Mouse (Mus musculus) embryonic facial prominence, embryonic 14.5 days (tissue): ENCODE results near the gene Ephb1. TPM values are rescaled to one million over a fixed set of nuclear protein-coding genes. Genes with fewer than 3 reads are reported as not detected.

Source experiments
- ATAC-seq: fragments of 200-750 bp; cut with Nextera tagmentation; 2 replicates; pipeline ENCODE4 v1.8.0; 2017; ENCODE audit warnings: low read depth, moderate number of reproducible peaks, moderate TSS enrichment
- DNase-seq: peaks from one replicate; pipeline ENCODE4 v3.0.0-alpha.2; 2015; ENCODE audit warnings: low spot score
- H3K27ac ChIP-seq: fragments of 300-500 bp; sonication (generic); replicated peaks from 2 replicates; pipeline ENCODE4 v1.5.1; 2014; ENCODE audit warnings: low read depth, mild to moderate bottlenecking, low read length, moderate library complexity
- H3K27me3 ChIP-seq: fragments of 300-500 bp; sonication (generic); replicated peaks from 2 replicates; pipeline ENCODE4 v1.6.1; 2014; ENCODE audit warnings: low read length; ENCODE audit not compliant: control insufficient read depth, insufficient read depth
- H3K36me3 ChIP-seq: fragments of 300-500 bp; sonication (generic); 2 replicates; pipeline ENCODE4 v1.6.1; 2014; ENCODE audit warnings: low read length, mixed read lengths; ENCODE audit not compliant: control insufficient read depth, insufficient read depth
- H3K4me1 ChIP-seq: fragments of 300-500 bp; sonication (generic); 2 replicates; pipeline ENCODE4 v1.6.1; 2014; ENCODE audit warnings: antibody characterized with exemption, low read length; ENCODE audit not compliant: control insufficient read depth, insufficient read depth
- H3K4me2 ChIP-seq: fragments of 300-500 bp; sonication (generic); 2 replicates; pipeline ENCODE4 v1.6.1; 2014; ENCODE audit warnings: low read depth, mild to moderate bottlenecking, low read length, moderate library complexity, mixed read lengths
- H3K4me3 ChIP-seq: fragments of 300-500 bp; sonication (generic); 2 replicates; pipeline ENCODE4 v1.5.1; 2014; ENCODE audit warnings: low read depth, mild to moderate bottlenecking, low read length
- H3K9ac ChIP-seq: fragments of 300-500 bp; sonication (generic); 2 replicates; pipeline ENCODE4 v1.6.1; 2014; ENCODE audit warnings: low read depth, mild to moderate bottlenecking, low read length, moderate library complexity, mixed read lengths
- H3K9me3 ChIP-seq: fragments of 300-500 bp; sonication (generic); 2 replicates; pipeline ENCODE4 v1.6.1; 2016; ENCODE audit warnings: low read length; ENCODE audit not compliant: control insufficient read depth
- WGBS: fragments of 180-500 bp; shearing (Covaris S2); extraction: QIAGEN DNeasy Blood & Tissue Kit; methylation state at CpG from one replicate; pipeline ENCODE4 v1.1.7; 2014; 5-methylcytosine and 5-hydroxymethylcytosine counted together
- polyA plus RNA-seq: library from polyadenylated mRNA; unstranded; fragments of >200 nt; fragmentation: Nextera tagmentation; extraction: Ambion mirVana; gene quantifications from 2 replicates; pipeline ENCODE4 v1.2.1, GENCODE M21; 2014

Gene Ephb1
- polyA plus RNA-seq, 1 experiment from 2014 or later = 3.9 TPM

DNA sequence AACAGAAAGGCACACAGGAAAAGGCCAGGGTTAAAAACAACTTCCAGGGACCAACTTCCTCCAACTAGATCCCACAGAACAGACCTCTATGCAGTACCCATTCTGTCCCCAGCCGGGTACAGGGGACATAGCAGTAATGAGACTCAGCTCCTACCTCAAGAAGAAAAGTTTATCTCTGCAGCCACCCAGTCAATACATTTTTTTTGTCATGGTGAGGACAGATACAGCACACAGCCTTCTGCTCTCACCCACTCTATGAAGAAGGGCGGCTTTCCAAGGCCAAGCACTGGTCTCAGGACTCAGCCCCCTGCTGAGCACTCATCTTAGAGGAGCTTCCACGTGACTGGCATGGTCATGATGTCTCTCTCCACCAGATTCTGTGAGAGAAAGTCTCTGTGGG lies 414.3 kb downstream of the Ephb1 start:
- H3K27me3 ChIP-seq = no peaks in the 10 kb centered on the region
- no peaks in the 10 kb centered on the region for H3K9me3 ChIP-seq
- no peaks in the 10 kb centered on the region for H3K4me1 ChIP-seq
- no peaks in the 10 kb centered on the region for H3K36me3 ChIP-seq
- WGBS = 69% methylated on average over 3 of the region's 3 CpGs
- H3K27ac ChIP-seq = no peak overlapping the region
- H3K9ac ChIP-seq = no peak overlapping the region
- no peak for DNase-seq
- H3K4me3 ChIP-seq = no peak overlapping the region
- no peak overlapping the region for H3K4me2 ChIP-seq
- no peak for ATAC-seq

GRCm38 (mm10) chr9:101939006-101939405 lies 415.5 kb downstream of the Ephb1 start:
- Histone ChIP-seq H3K9me3 (no peaks in the 10 kb centered on the region), H3K36me3 (no peaks in the 10 kb centered on the region), H3K4me2 (no peak overlapping the region), H3K27ac (no peak overlapping the region), H3K27me3 (no peaks in the 10 kb centered on the region), H3K9ac (no peak overlapping the region), H3K4me3 (no peak overlapping the region), H3K4me1 (no peaks in the 10 kb centered on the region)
- DNase-seq (no peak), ATAC-seq (no peak)
- 58% methylated on average over 5 of the region's 5 CpGs for WGBS

DNA sequence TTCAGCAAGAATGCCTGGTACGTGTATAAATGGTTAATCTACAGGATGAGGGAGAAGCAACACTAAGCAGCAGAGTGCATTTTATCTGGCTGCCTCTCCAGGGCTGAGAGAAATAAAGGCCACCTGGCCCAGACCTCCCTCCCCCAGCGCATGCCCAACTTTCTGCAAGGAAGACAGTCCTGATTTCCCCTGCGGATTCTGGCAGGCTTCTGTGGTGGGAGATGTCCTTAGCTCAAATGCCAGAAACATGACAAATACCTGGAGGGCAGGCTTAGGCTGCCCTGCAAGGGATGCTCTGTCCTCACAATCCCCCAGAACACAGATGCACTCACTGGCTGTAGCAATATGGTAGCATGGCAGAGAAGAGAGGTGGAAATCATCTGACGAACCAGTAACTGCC lies 416.4 kb downstream of the Ephb1 start:
- H3K36me3 ChIP-seq = no peaks in the 10 kb centered on the region
- H3K27me3 ChIP-seq = no peaks in the 10 kb centered on the region
- no peak overlapping the region for H3K4me3 ChIP-seq
- no peak for DNase-seq
- WGBS = 71% methylated on average over 4 of the region's 4 CpGs
- H3K27ac ChIP-seq = no peak overlapping the region
- no peak for ATAC-seq
- no peaks in the 10 kb centered on the region for H3K4me1 ChIP-seq
- no peaks in the 10 kb centered on the region for H3K9me3 ChIP-seq
- H3K4me2 ChIP-seq = no peak overlapping the region
- no peak overlapping the region for H3K9ac ChIP-seq

GRCm38 (mm10) chr9:101934887-101935286 lies 419.6 kb downstream of the Ephb1 start:
- no peaks in the 10 kb centered on the region for H3K9me3 ChIP-seq
- H3K4me2 ChIP-seq = no peak overlapping the region
- ATAC-seq (no peak), DNase-seq (no peak)
- H3K4me1 ChIP-seq = no peaks in the 10 kb centered on the region
- H3K27me3 ChIP-seq = no peaks in the 10 kb centered on the region
- 54% methylated on average over 8 of the region's 8 CpGs for WGBS
- no peaks in the 10 kb centered on the region for H3K36me3 ChIP-seq
- H3K4me3 ChIP-seq = no peak overlapping the region
- H3K9ac ChIP-seq = no peak overlapping the region
- H3K27ac ChIP-seq = no peak overlapping the region

- WGBS = 43% methylated on average over 8 of the region's 8 CpGs
- H3K9ac ChIP-seq = no peak overlapping the region
- no peaks in the 10 kb centered on the region for H3K27me3 ChIP-seq
- ATAC-seq = no peak
- no peak overlapping the region for H3K27ac ChIP-seq
- H3K4me1 ChIP-seq = no peaks in the 10 kb centered on the region
- no peak overlapping the region for H3K4me3 ChIP-seq
- H3K36me3 ChIP-seq = no peaks in the 10 kb centered on the region
- peak; percentile 29 for DNase-seq
- H3K4me2 ChIP-seq = no peak overlapping the region
- H3K9me3 ChIP-seq = no peaks in the 10 kb centered on the region
Measured at GRCm38 (mm10) chr9:101933946-101934573, 420.4 kb downstream of the Ephb1 start.

DNA sequence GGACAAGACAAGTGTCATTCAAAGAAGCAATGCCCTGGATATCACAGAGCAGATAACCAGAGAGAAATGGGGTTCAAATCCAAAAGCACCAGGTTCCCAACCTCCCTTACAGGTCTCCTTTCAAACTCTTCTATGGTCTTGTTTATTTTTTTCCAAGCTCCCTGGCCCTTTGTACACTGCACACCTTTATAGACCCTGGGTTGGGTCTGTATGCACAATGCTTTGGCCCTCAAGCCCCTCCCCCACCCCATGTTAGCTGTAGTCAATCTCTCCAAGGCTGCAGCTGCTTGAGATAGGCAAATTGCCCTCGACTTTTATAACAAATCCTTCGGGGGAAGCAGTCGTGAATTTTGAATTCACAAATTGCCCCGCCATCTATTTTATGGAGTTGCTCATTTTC lies 429.7 kb downstream of the Ephb1 start:
- Histone ChIP-seq H3K4me3 (no peak overlapping the region), H3K9me3 (no peaks in the 10 kb centered on the region), H3K27me3 (no peaks in the 10 kb centered on the region), H3K36me3 (no peaks in the 10 kb centered on the region), H3K27ac (no peak overlapping the region), H3K4me2 (no peak overlapping the region), H3K4me1 (no peaks in the 10 kb centered on the region), H3K9ac (no peak overlapping the region)
- whole genome bisulfite sequencing = 56% methylated on average over 4 of the region's 4 CpGs
- no peak for DNase-seq
- no peak for ATAC-seq

DNA sequence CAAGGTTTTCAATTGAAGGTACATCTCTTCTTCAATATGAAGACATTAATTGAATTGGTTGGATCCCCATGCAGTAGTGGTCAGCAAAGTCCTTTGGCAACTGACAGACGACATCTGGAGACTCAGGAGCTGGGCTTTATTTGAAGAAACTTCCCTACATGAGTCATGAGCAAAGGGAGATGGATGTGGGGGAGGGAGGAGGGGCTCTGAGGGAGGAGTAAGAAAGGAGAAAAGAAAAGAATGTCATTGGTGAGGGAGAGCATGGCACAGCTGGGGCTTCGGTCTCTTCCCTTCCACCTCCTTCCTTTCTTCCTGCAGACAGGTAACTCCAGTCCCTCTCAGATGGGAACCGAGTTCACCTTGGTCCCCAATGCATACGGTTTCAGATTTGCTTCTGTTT lies 431.6 kb downstream of the Ephb1 start:
- H3K4me3 ChIP-seq = no peak overlapping the region
- no peaks in the 10 kb centered on the region for H3K27me3 ChIP-seq
- DNase-seq (no peak), ATAC-seq (no peak)
- H3K36me3 ChIP-seq = no peaks in the 10 kb centered on the region
- no peak overlapping the region for H3K9ac ChIP-seq
- no peak overlapping the region for H3K27ac ChIP-seq
- 77% methylated on average over 4 of the region's 4 CpGs for WGBS
- H3K4me2 ChIP-seq = no peak overlapping the region
- no peaks in the 10 kb centered on the region for H3K4me1 ChIP-seq
- H3K9me3 ChIP-seq = no peaks in the 10 kb centered on the region

DNA sequence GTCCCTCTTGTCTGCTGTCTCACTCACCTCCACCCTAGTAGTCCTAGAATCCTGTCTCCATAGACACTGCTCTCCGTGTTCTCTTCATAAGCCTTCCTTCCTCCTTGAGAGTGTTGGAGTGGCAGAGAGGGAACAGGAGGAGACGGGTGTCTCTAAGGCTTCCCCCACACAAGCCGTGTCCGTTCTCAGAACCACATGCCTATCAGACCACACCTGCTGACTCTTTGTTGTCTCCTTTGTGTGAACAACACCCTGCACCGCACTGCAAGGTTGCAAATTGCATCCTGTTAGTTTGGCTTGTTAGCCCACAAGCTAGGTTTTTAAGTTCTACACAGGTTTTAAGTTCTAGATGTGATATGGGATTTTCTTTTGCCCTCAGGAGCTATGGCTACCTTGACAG lies 435.2 kb downstream of the Ephb1 start:
- Histone ChIP-seq H3K4me3 (no peak overlapping the region), H3K9me3 (no peaks in the 10 kb centered on the region), H3K36me3 (no peaks in the 10 kb centered on the region), H3K27me3 (no peaks in the 10 kb centered on the region), H3K4me1 (no peaks in the 10 kb centered on the region), H3K27ac (no peak overlapping the region), H3K9ac (no peak overlapping the region), H3K4me2 (no peak overlapping the region)
- no peak for ATAC-seq
- no peak for DNase-seq
- 84% methylated on average over 5 of the region's 5 CpGs for WGBS

DNA sequence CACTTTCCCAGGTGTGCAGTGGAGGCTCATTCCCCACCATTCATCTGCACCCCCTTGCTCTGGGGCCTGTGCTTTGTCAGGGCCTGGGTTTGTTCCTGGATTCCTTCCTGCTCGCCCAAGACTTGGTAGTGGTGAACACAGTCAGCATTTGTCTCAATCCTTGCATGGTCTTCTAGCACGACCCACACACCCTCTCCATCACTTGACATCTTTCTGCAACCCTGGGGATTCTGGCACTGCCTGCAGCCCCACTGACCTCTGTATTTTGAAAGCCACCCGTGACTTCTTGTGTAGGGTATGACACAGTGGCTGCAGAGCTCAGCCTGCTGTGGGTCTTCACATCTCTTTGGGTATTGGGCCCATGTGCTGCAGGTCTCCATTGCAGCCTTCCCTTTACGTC lies 435.7 kb downstream of the Ephb1 start:
- no peak for ATAC-seq
- Histone ChIP-seq H3K27me3 (no peaks in the 10 kb centered on the region), H3K9ac (no peak overlapping the region), H3K4me1 (no peaks in the 10 kb centered on the region), H3K4me3 (no peak overlapping the region), H3K27ac (no peak overlapping the region), H3K36me3 (no peaks in the 10 kb centered on the region), H3K9me3 (no peaks in the 10 kb centered on the region), H3K4me2 (no peak overlapping the region)
- 73% methylated on average over 4 of the region's 4 CpGs for WGBS
- DNase-seq = no peak
